Mouse (Mus musculus): Measurements from ENCODE around the gene Hlf. TPM values are rescaled to one million over a fixed set of nuclear protein-coding genes. Genes with fewer than 3 reads are reported as not detected.

Gene Hlf
- polyA plus RNA-seq, 1 experiment from 2014 or later: 0.81 TPM

DNA sequence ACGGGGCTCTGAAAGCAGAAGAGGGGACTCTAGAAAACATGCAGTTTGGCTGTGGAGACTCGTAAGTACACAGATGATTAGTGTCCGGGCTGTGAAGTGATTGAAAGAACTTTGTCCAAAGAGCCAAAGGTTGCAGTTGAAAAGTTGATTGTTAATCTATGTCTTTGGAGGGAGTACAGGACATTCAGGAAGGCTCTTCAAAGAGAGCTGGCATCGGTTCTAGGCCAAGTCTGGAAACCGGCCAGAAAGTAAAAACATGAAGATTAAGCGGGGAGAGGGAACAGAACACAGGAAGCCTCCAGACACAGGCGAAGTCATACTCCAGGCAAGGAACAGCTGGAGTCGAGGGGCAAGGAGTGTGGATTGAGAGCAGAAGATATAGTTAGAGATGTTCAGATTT is 32.6 kb downstream of the Hlf start:
- 0 out of 2 replicates have a peak, but pooled peaks cover 6% of the 10 kb centered on the region for H3K4me1 ChIP-seq (replicated peaks; ENCODE audit: control insufficient read depth, insufficient read depth, low read length)
- no peaks in the 10 kb centered on the region for H3K27me3 ChIP-seq (replicated peaks; ENCODE audit: control insufficient read depth, insufficient read depth, low read length)
- TF ChIP-seq CTCF (IDR thresholded peaks at IDR 0.05; ENCODE audit: low read depth): no peak
- ATAC-seq: no peak
- peak overlapping the region; percentile 13 for H3K4me2 ChIP-seq (replicated peaks; ENCODE audit: low read depth)
- no peaks in the 10 kb centered on the region for H3K36me3 ChIP-seq (ENCODE audit: control insufficient read depth, insufficient read depth)
- no peak overlapping the region for H3K4me3 ChIP-seq (ENCODE audit: low read depth, low read length)
- WGBS: 23% methylated on average over 8 of the region's 8 CpGs
- no peaks in the 10 kb centered on the region for H3K9me3 ChIP-seq (ENCODE audit: control insufficient read depth)
- no peak overlapping the region for H3K27ac ChIP-seq (ENCODE audit: low read depth, low read length)
- no peak overlapping the region for H3K9ac ChIP-seq (ENCODE audit: low read depth, low read length)

DNA sequence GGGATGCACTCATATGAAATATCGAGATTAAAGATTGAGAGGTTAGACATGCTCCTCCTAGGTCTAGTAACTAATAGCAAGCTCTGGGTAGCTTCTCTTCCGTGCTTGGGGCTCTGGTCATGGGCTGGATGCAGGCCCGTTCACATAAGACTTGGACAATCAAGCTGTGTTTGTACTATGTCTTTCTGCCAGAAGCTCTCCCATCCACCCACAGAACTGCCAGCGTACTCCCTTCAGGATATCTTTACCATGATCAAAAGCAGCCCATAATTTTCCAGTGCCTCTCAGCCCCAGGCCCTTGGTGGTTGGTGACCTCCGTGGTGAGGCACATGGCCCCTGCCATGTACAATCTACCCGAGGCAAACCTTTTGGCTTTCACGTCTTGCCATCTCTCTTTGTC is 33.3 kb downstream of the Hlf start:
- WGBS: 79% methylated on average over 7 of the region's 7 CpGs
- H3K9ac ChIP-seq (ENCODE audit: low read depth, low read length): no peak overlapping the region
- no peaks in the 10 kb centered on the region for H3K27me3 ChIP-seq (replicated peaks; ENCODE audit: control insufficient read depth, insufficient read depth, low read length)
- no peak overlapping the region for H3K4me3 ChIP-seq (ENCODE audit: low read depth, low read length)
- no peak for ATAC-seq
- TF ChIP-seq CTCF (IDR thresholded peaks at IDR 0.05; ENCODE audit: low read depth): no peak
- no peak overlapping the region for H3K4me2 ChIP-seq (replicated peaks; ENCODE audit: low read depth)
- H3K36me3 ChIP-seq (ENCODE audit: control insufficient read depth, insufficient read depth): no peaks in the 10 kb centered on the region
- H3K9me3 ChIP-seq (ENCODE audit: control insufficient read depth): no peaks in the 10 kb centered on the region
- H3K4me1 ChIP-seq (replicated peaks; ENCODE audit: control insufficient read depth, insufficient read depth, low read length): 0 out of 2 replicates have a peak, but pooled peaks cover 6% of the 10 kb centered on the region
- H3K27ac ChIP-seq (ENCODE audit: low read depth, low read length): no peak overlapping the region

DNA sequence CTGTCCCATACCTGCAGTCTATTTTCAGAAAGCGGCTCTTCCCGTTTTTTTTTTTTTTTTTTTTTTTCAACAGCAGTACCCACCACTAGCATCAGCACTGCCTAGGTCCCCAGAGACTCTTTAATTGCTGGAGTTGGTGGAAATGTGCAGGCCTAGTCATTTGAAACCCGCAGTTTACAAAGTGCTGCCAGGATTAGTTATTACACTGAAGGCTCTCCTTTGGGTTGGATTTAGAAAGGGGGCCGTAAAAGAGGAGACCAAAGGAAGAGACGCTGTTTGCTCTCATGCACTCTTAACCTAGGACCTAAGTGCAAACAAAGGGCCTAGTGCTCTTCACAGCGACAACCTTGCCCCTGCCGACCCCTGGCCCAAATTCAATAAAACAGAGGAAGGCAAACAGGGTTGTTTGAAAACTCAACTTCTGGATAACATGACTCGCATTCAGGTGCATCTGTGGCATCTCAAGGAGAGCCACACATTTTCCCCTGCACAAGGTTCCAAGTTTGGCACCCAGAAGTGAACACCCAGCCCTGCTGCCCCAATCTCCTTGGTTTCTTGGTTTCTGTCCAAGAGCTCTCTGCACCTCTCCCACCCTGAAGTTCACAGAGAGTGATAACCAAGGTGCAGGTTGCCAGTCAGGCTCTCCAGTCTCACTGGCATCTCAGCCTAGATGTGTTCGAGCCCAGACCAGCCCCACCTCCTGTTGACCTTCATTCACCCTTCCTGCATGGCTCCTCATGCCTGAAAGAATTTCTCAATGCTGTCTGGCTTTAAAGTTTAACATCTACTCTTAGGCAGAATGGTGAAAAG is 34.0 kb downstream of the Hlf start:
- H3K4me2 ChIP-seq (replicated peaks; ENCODE audit: low read depth): no peak overlapping the region
- 37% methylated on average over 9 of the region's 9 CpGs for WGBS
- no peaks in the 10 kb centered on the region for H3K36me3 ChIP-seq (ENCODE audit: control insufficient read depth, insufficient read depth)
- no peaks in the 10 kb centered on the region for H3K9me3 ChIP-seq (ENCODE audit: control insufficient read depth)
- TF ChIP-seq CTCF (IDR thresholded peaks at IDR 0.05; ENCODE audit: low read depth): no peak
- ATAC-seq: no peak
- 0 out of 2 replicates have a peak, but pooled peaks cover 6% of the 10 kb centered on the region for H3K4me1 ChIP-seq (replicated peaks; ENCODE audit: control insufficient read depth, insufficient read depth, low read length)
- no peak overlapping the region for H3K9ac ChIP-seq (ENCODE audit: low read depth, low read length)
- no peak overlapping the region for H3K4me3 ChIP-seq (ENCODE audit: low read depth, low read length)
- H3K27me3 ChIP-seq (replicated peaks; ENCODE audit: control insufficient read depth, insufficient read depth, low read length): no peaks in the 10 kb centered on the region
- no peak overlapping the region for H3K27ac ChIP-seq (ENCODE audit: low read depth, low read length)

DNA sequence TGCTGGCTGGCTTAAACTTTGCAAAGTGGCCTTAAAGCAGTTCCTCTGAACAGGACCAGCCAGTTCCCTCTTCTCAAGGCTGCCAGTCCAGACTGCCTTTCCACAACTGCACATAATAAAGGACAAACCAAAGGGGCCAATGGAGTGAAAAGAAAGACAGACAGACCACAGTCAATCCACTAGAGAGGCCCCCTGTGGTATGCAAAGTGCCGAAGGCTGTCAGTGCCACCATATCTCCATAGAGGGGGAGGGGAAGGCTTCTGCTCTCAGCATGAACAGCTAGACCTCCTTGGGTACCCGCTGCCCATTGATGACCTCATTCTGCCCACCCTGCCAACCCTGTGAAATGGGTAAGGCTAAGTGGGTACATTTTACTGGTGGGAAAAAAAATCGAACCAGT is 34.7 kb downstream of the Hlf start:
- no peak for ATAC-seq
- H3K4me2 ChIP-seq (replicated peaks; ENCODE audit: low read depth): no peak overlapping the region
- no peak overlapping the region for H3K9ac ChIP-seq (ENCODE audit: low read depth, low read length)
- no peak for TF ChIP-seq CTCF (IDR thresholded peaks at IDR 0.05; ENCODE audit: low read depth)
- no peaks in the 10 kb centered on the region for H3K27me3 ChIP-seq (replicated peaks; ENCODE audit: control insufficient read depth, insufficient read depth, low read length)
- 35% methylated on average over 3 of the region's 3 CpGs for WGBS
- no peak overlapping the region for H3K27ac ChIP-seq (ENCODE audit: low read depth, low read length)
- H3K4me3 ChIP-seq (ENCODE audit: low read depth, low read length): no peak overlapping the region
- H3K9me3 ChIP-seq (ENCODE audit: control insufficient read depth): no peaks in the 10 kb centered on the region
- H3K4me1 ChIP-seq (replicated peaks; ENCODE audit: control insufficient read depth, insufficient read depth, low read length): 0 out of 2 replicates have a peak, but pooled peaks cover 6% of the 10 kb centered on the region
- no peaks in the 10 kb centered on the region for H3K36me3 ChIP-seq (ENCODE audit: control insufficient read depth, insufficient read depth)

DNA sequence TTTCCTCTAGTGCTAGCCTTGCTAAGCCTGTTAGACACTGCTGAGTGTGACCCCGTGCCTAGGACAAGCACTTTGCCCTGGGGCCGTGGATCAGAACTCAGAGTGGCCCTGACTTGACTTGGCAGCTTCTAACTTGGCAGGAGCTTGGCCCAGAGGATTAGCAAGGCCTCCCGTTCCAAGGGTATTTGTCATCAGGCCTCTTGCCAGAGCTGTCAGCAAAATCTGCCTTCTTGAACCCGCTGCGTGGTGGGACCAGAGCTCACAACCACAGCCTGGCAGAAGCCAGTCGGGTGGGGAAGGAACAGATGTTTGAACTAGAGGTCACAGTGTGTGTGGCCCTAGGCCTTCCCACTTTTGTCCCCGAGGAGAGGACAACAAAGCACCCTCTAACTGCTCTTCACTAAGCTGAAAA is 35.4 kb downstream of the Hlf start:
- no peak overlapping the region for H3K4me3 ChIP-seq (ENCODE audit: low read depth, low read length)
- no peaks in the 10 kb centered on the region for H3K27me3 ChIP-seq (replicated peaks; ENCODE audit: control insufficient read depth, insufficient read depth, low read length)
- no peaks in the 10 kb centered on the region for H3K36me3 ChIP-seq (ENCODE audit: control insufficient read depth, insufficient read depth)
- H3K9ac ChIP-seq (ENCODE audit: low read depth, low read length): no peak overlapping the region
- ATAC-seq: peak; percentile 31; the same call in 1 of the 2 replicates
- no peak overlapping the region for H3K27ac ChIP-seq (ENCODE audit: low read depth, low read length)
- H3K4me2 ChIP-seq (replicated peaks; ENCODE audit: low read depth): no peak overlapping the region
- 0 out of 2 replicates have a peak, but pooled peaks cover 6% of the 10 kb centered on the region for H3K4me1 ChIP-seq (replicated peaks; ENCODE audit: control insufficient read depth, insufficient read depth, low read length)
- H3K9me3 ChIP-seq (ENCODE audit: control insufficient read depth): no peaks in the 10 kb centered on the region
- WGBS: 46% methylated on average over 7 of the region's 7 CpGs
- TF ChIP-seq CTCF (IDR thresholded peaks at IDR 0.05; ENCODE audit: low read depth): no peak

DNA sequence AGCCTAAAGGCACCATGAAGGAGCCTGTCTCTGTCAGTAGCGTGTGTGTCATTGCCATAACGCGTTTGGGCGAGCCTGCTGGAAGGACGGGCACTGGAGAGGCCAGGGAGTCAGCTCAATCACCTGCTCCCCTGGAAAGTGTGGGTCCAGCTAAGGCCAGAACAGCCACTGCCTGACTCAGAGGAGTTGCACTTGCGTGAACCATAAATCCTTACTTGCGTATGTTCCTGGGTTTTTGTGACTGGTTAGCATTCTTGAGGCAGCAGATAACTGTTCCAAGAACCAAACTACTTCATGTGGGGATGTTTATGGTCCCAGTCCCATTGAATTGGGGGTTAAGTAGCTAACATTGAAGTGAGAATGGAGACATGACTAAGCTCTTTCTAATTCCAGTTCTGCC is 38.0 kb downstream of the Hlf start:
- Histone ChIP-seq H3K9ac (ENCODE audit: low read depth, low read length) (no peak overlapping the region), H3K27ac (ENCODE audit: low read depth, low read length) (no peak overlapping the region), H3K4me1 (replicated peaks; ENCODE audit: control insufficient read depth, insufficient read depth, low read length) (0 out of 2 replicates have a peak, but pooled peaks cover 6% of the 10 kb centered on the region), H3K4me2 (replicated peaks; ENCODE audit: low read depth) (no peak overlapping the region), H3K4me3 (ENCODE audit: low read depth, low read length) (no peak overlapping the region), H3K27me3 (replicated peaks; ENCODE audit: control insufficient read depth, insufficient read depth, low read length) (no peaks in the 10 kb centered on the region), H3K36me3 (ENCODE audit: control insufficient read depth, insufficient read depth) (no peaks in the 10 kb centered on the region), H3K9me3 (ENCODE audit: control insufficient read depth) (no peaks in the 10 kb centered on the region)
- no peak for ATAC-seq
- 83% methylated on average over 7 of the region's 7 CpGs for WGBS
- TF ChIP-seq CTCF (IDR thresholded peaks at IDR 0.05; ENCODE audit: low read depth): no peak

All from intestine, postnatal 0 days (tissue).